Mouse (Mus musculus): ENCODE data around the gene Acaa1b.

GRCm38 (mm10) chr9:119130692-119131091 lies 26.2 kb downstream of the Acaa1b start:
- TF ChIP-seq CTCF (IDR thresholded peaks at IDR 0.05; ENCODE audit: borderline replicate concordance, extremely low read depth, insufficient read depth, insufficient read length) (no peak), POLR2A (IDR thresholded peaks at IDR 0.05; ENCODE audit: borderline replicate concordance, extremely low read depth, insufficient read depth, insufficient read length, poor library complexity, severe bottlenecking) (no peak)
